Mouse (Mus musculus) embryonic fibroblast, embryonic 13.5 days (primary cell): ENCODE data around the gene Gm20388.

Experiments used
- CTCF ChIP-seq: IDR thresholded peaks from 2 replicates; pipeline ENCODE4 v1.5.1; 2011; ENCODE audit warnings: mild to moderate bottlenecking, control low read depth, low read length, moderate library complexity, borderline replicate concordance; ENCODE audit not compliant: insufficient read depth
- POLR2A ChIP-seq: IDR thresholded peaks from 2 replicates; pipeline ENCODE4 v1.6.1; 2011; ENCODE audit warnings: low read depth, mild to moderate bottlenecking, control low read depth, low read length, moderate library complexity

DNA sequence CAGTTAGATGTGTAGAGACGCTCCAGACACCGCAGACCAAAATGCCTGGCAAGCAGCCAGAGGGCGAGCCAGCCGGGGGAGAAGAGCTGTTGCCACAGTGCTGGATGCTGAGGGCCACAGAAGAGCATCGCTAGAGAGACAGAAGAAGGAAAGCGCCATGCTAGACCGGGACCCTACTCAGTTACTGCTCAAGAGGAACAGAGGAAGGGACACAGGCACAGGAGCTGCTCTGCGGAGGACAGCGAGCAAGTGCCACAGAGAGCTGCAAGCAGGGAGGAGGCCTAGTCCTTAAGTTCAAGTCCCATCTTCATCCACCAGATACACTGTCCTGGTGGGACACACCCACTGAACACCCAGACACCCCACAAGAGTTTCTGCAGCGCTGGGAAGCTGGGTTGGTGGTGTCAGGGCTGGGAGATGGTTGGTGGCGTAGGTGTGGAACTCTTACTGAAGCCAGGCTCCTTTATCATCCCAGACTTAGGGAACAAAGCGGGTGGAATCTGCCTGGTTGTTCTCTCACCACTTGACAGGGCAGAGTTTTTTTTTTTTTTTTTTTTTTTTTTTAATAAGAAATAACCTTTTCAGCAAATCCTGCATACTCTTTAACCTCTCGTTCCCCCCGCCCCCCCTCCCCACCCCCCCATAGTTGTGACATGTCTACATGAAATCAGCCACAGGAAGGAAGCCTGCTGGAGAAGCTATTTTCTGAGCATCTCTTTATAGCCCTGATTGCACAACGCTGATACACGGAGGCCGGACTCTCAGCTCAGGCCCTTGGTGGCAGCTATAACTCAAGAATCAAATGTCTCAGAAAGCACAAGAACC lies 786.7 kb downstream of the Gm20388 start:
- no peak for TF ChIP-seq POLR2A
- no peak for TF ChIP-seq CTCF
